ENCODE assay signal across 8 mouse cellular contexts in genomic region chr11:97699626-97700002, GRCm38 (mm10). TPM values are rescaled to one million over a fixed set of nuclear protein-coding genes. Genes with fewer than 3 reads are reported as not detected.
DNase-seq lines count a peak whose midpoint lies in the region; ATAC-seq lines count a peak whose summit lies in the region.

No protein-coding gene starts in this region.

- H3K27ac ChIP-seq in hindbrain, embryonic 11.5 days (ENCODE audit: low read depth, low read length), result peak overlapping the region; percentile 98

- H3K36me3 ChIP-seq in hindbrain, embryonic 11.5 days (ENCODE audit: control insufficient read depth, insufficient read depth, low read length), result no peaks in the 10 kb centered on the region

- DNase-seq in MN1 (ENCODE audit: low spot score), result peak; percentile 87
- peak; percentile 83 for DNase-seq in cerebellum, adult 8-10 months
- peak; percentile 80 to 90 for DNase-seq in frontal cortex, adult 2 months (ENCODE audit: extremely low spot score in 1 of 2, low spot score in 1 of 2)
- DNase-seq in hindbrain, embryonic 11.5 days (ENCODE audit: low spot score), result peak; percentile 95
- peak; percentile 60 to 66 for DNase-seq in layer of hippocampus, postnatal 36 days
- peak; percentile 94 for DNase-seq in lung, postnatal 14 days
- DNase-seq in right cerebral cortex, adult 2 months (ENCODE audit: low spot score in 2 of 2), result peak; percentile 83 to 85

- H3K9ac ChIP-seq in hindbrain, embryonic 11.5 days (ENCODE audit: low read depth, low read length), result peak overlapping the region; percentile 97

- no peaks in the 10 kb centered on the region for H3K9me3 ChIP-seq in hindbrain, embryonic 11.5 days (ENCODE audit: control insufficient read depth, low read length)

- 0% methylated on average over 5 of the region's 9 CpGs for WGBS in hindbrain, embryonic 11.5 days

- H3K4me3 ChIP-seq in hindbrain, embryonic 11.5 days (ENCODE audit: low read depth, low read length), result peak overlapping the region; percentile 89

- ATAC-seq in hindbrain, embryonic 11.5 days (ENCODE audit: low FRiP score), result peak; percentile 62
- no peak for ATAC-seq in monocyte, adult 5-6 weeks (replicated peaks; ENCODE audit: insufficient number of reproducible peaks, low FRiP score, low TSS enrichment, poor library complexity, severe bottlenecking)

- no peaks in the 10 kb centered on the region for H3K27me3 ChIP-seq in hindbrain, embryonic 11.5 days (ENCODE audit: control insufficient read depth, insufficient read depth, low read length)

- peaks cover 27% of the 10 kb centered on the region for H3K4me1 ChIP-seq in hindbrain, embryonic 11.5 days (replicated peaks; ENCODE audit: control insufficient read depth, insufficient read depth, low read length)

- peak overlapping the region; percentile 96 for H3K4me2 ChIP-seq in hindbrain, embryonic 11.5 days (replicated peaks; ENCODE audit: low read depth, low read length)

RNA-seq across cellular contexts. Expression of gene Pcgf2, which starts 0.7 kb away (rescaled TPM):
- 74.6 and 83.8 TPM in 2 replicates for polyA plus RNA-seq in frontal cortex, adult 2 months (2012; rRNA removed)
- 16.9 and 18.6 TPM in 2 replicates for polyA plus RNA-seq in hindbrain, embryonic 11.5 days (2014; fragmentation: Nextera tagmentation; extraction: Ambion mirVana)
- 10 to 100 TPM; 23.5 to 30.6 TPM for total RNA-seq in layer of hippocampus, postnatal 36 days (2021)
- total RNA-seq in monocyte, adult 5-6 weeks (2017), result 0.85 to 4.5 TPM in 2 of 3 replicates, not detected in the other

RNA-seq across cellular contexts. Expression of gene Psmb3, which starts 3.6 kb away (rescaled TPM):
- 241 and 243 TPM in 2 replicates for polyA plus RNA-seq in frontal cortex, adult 2 months (2012; rRNA removed)
- 468 and 507 TPM in 2 replicates for polyA plus RNA-seq in hindbrain, embryonic 11.5 days (2014; fragmentation: Nextera tagmentation; extraction: Ambion mirVana)
- 100 to 1,000 TPM; 125 to 129 TPM for total RNA-seq in layer of hippocampus, postnatal 36 days (2021)
- 137 to 160 TPM (median 146 TPM) in 3 replicates for total RNA-seq in monocyte, adult 5-6 weeks (2017)

RNA-seq across cellular contexts. Expression of gene Cisd3, which starts 14.0 kb away (rescaled TPM):
- 51.9 and 54.8 TPM in 2 replicates for polyA plus RNA-seq in frontal cortex, adult 2 months (2012; rRNA removed)
- polyA plus RNA-seq in hindbrain, embryonic 11.5 days (2014; fragmentation: Nextera tagmentation; extraction: Ambion mirVana), result 11.8 and 14.8 TPM in 2 replicates
- 10 to 100 TPM; 52.8 to 58.2 TPM for total RNA-seq in layer of hippocampus, postnatal 36 days (2021)
- 5.8 to 19.1 TPM (median 6.2 TPM) in 3 replicates for total RNA-seq in monocyte, adult 5-6 weeks (2017)

RNA-seq across cellular contexts. Expression of gene Mllt6, which starts 36.4 kb away (rescaled TPM):
- polyA plus RNA-seq in frontal cortex, adult 2 months (2012; rRNA removed), result 74.9 and 84.0 TPM in 2 replicates
- 4.1 and 4.2 TPM in 2 replicates for polyA plus RNA-seq in hindbrain, embryonic 11.5 days (2014; fragmentation: Nextera tagmentation; extraction: Ambion mirVana)
- total RNA-seq in layer of hippocampus, postnatal 36 days (2021), result 100 to 1,000 TPM; 105 to 110 TPM
- total RNA-seq in monocyte, adult 5-6 weeks (2017), result 34.4 to 77.7 TPM (median 40.4 TPM) in 3 replicates

RNA-seq across cellular contexts. Expression of gene Pip4k2b, which starts 44.9 kb away (rescaled TPM):
- 60.9 and 63.3 TPM in 2 replicates for polyA plus RNA-seq in frontal cortex, adult 2 months (2012; rRNA removed)
- 2.9 and 3.4 TPM in 2 replicates for polyA plus RNA-seq in hindbrain, embryonic 11.5 days (2014; fragmentation: Nextera tagmentation; extraction: Ambion mirVana)
- 100 to 1,000 TPM; 109 to 112 TPM for total RNA-seq in layer of hippocampus, postnatal 36 days (2021)
- 22.1 to 35.2 TPM (median 28.7 TPM) in 3 replicates for total RNA-seq in monocyte, adult 5-6 weeks (2017)
